ENCODE assay signal across 12 mouse cellular contexts in the genomic region with DNA sequence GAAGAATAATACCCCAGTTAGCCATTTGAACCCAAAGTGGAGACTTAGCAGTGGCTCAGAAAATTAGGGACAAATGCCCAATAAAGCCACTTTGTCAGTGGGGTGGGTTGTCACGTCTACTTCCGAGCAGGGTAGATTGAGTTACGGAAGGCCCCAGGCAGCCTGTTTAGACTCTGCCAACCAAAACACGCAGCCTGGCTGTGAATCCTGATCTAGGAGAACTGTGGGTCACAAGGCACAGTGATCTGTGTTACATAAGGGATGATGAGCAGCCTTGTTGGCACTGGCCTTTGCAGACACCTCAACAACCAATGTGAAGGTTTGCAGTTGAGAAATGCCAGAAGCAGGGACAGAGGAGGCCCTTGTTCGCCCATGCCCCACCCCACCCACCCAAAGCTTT.
DNase-seq lines count a peak whose midpoint lies in the region; ATAC-seq lines count a peak whose summit lies in the region.
"Had no signal": no experiment of that assay in that cellular context is flagged by ENCODE, and none has a peak within 500 bp of the region (broad histone marks: within the 10 kb centered on the region; RNA-seq: fewer than 3 reads in every experiment).

No protein-coding gene starts in this region.

- H3K4me1 ChIP-seq in embryonic facial prominence, embryonic 12.5 days: 0 out of 2 replicates have a peak, but pooled peaks cover 10% of the 10 kb centered on the region
- peaks cover 13% of the 10 kb centered on the region for H3K4me1 ChIP-seq in embryonic facial prominence, embryonic 10.5 days
- peaks cover 9% of the 10 kb centered on the region; the same call in 1 of the 2 replicates for H3K4me1 ChIP-seq in limb, embryonic 10.5 days

- H3K36me3 ChIP-seq in embryonic facial prominence, embryonic 12.5 days: no peaks in the 10 kb centered on the region
- no peaks in the 10 kb centered on the region for H3K36me3 ChIP-seq in embryonic facial prominence, embryonic 10.5 days (replicated peaks)
- no peaks in the 10 kb centered on the region for H3K36me3 ChIP-seq in limb, embryonic 10.5 days
- H3K36me3 ChIP-seq: intestine, embryonic 15.5 days had no signal

- no peak overlapping the region for H3K4me3 ChIP-seq in embryonic facial prominence, embryonic 12.5 days
- H3K4me3 ChIP-seq in embryonic facial prominence, embryonic 10.5 days: no peak overlapping the region
- H3K4me3 ChIP-seq in limb, embryonic 10.5 days: no peak overlapping the region
- H3K4me3 ChIP-seq: intestine, embryonic 15.5 days had no signal

- no peak for ATAC-seq in embryonic facial prominence, embryonic 12.5 days (ENCODE audit: insufficient number of reproducible peaks, insufficient read depth, low FRiP score, low TSS enrichment)
- no peak for ATAC-seq in inflammation-experienced regulatory T-cells, adult 6 months
- ATAC-seq: forebrain, embryonic 16.5 days; intestine, embryonic 15.5 days had no signal

- 0 out of 2 replicates have a peak overlapping the region, but pooled peaks have one; percentile 23 for H3K27ac ChIP-seq in embryonic facial prominence, embryonic 12.5 days
- H3K27ac ChIP-seq in embryonic facial prominence, embryonic 10.5 days (replicated peaks): no peak overlapping the region
- no peak overlapping the region for H3K27ac ChIP-seq in limb, embryonic 10.5 days
- H3K27ac ChIP-seq: intestine, embryonic 15.5 days; liver, embryonic 14.5 days had no signal

- intact Hi-C loops in left cerebral cortex, postnatal 25 days (cut with DNase I): loop anchor here (5.0 kb wide), 1 partner anchor 101 kb away; no protein-coding TSS in a partner anchor
- intact Hi-C loops in left cerebral cortex, postnatal 36 days (cut with DNase I): no loop called here

- 50% methylated on average over 5 of the region's 5 CpGs for WGBS in embryonic facial prominence, embryonic 12.5 days
- 68% methylated on average over 5 of the region's 5 CpGs for WGBS in embryonic facial prominence, embryonic 10.5 days
- WGBS in limb, embryonic 10.5 days: 73% methylated on average over 5 of the region's 5 CpGs

- H3K9ac ChIP-seq in embryonic facial prominence, embryonic 12.5 days: no peak overlapping the region
- H3K9ac ChIP-seq: intestine, embryonic 15.5 days; liver, embryonic 14.5 days had no signal

- no peak overlapping the region for H3K4me2 ChIP-seq in embryonic facial prominence, embryonic 12.5 days (replicated peaks)
- H3K4me2 ChIP-seq: intestine, embryonic 15.5 days had no signal

- no peaks in the 10 kb centered on the region for H3K27me3 ChIP-seq in embryonic facial prominence, embryonic 12.5 days
- H3K27me3 ChIP-seq in embryonic facial prominence, embryonic 10.5 days (replicated peaks; ENCODE audit: low read depth, poor library complexity, severe bottlenecking): no peaks in the 10 kb centered on the region
- no peaks in the 10 kb centered on the region for H3K27me3 ChIP-seq in limb, embryonic 10.5 days (ENCODE audit: low read depth, poor library complexity, severe bottlenecking)
- H3K27me3 ChIP-seq: intestine, embryonic 15.5 days had no signal

- DNase-seq in embryonic facial prominence, embryonic 10.5 days (ENCODE audit: low spot score): no peak
- peak; percentile 32 to 43 for DNase-seq in left cerebral cortex, postnatal 25 days (ENCODE audit: low spot score in 2 of 2)
- DNase-seq in left cerebral cortex, postnatal 36 days (ENCODE audit: low spot score in 2 of 2): no peak
- DNase-seq in gastrocnemius, adult 8-10 months (ENCODE audit: low spot score in 2 of 2): peak; percentile 30 to 36
- peak; percentile 51 to 58 for DNase-seq in kidney, postnatal 36 days
- DNase-seq in limb, embryonic 10.5 days (ENCODE audit: low spot score): no peak
- DNase-seq: embryo, embryonic 11 days had no signal

- no peaks in the 10 kb centered on the region for H3K9me3 ChIP-seq in embryonic facial prominence, embryonic 12.5 days
- no peaks in the 10 kb centered on the region for H3K9me3 ChIP-seq in embryonic facial prominence, embryonic 10.5 days
- no peaks in the 10 kb centered on the region for H3K9me3 ChIP-seq in limb, embryonic 10.5 days (replicated peaks)
- H3K9me3 ChIP-seq: intestine, embryonic 15.5 days had no signal

Comparison
In these comparisons a context has a peak if more than half of its experiments do, and no peak if none do; other contexts are left out.
1. DNase-seq: peak in left cerebral cortex, postnatal 25 days (2 of 2), gastrocnemius, adult 8-10 months (2 of 2) and kidney, postnatal 36 days (2 of 2); none in embryonic facial prominence, embryonic 10.5 days (single experiment), left cerebral cortex, postnatal 36 days (0 of 2) and limb, embryonic 10.5 days (single experiment).